Mouse (Mus musculus): Measurements from ENCODE around the gene Itpr1. TPM values are rescaled to one million over a fixed set of nuclear protein-coding genes. Genes with fewer than 3 reads are reported as not detected.

Gene Itpr1
- polyA plus RNA-seq, 1 experiment from 2014 or later, result 10.0 TPM

- Histone ChIP-seq H3K9me3 (no peaks in the 10 kb centered on the region), H3K36me3 (replicated peaks) (no peaks in the 10 kb centered on the region), H3K27ac (replicated peaks) (peak overlapping the region; percentile 67), H3K4me3 (no peak overlapping the region), H3K4me1 (peaks cover 93% of the 10 kb centered on the region), H3K27me3 (replicated peaks; ENCODE audit: low read depth, poor library complexity, severe bottlenecking) (no peaks in the 10 kb centered on the region)
- WGBS, result 38% methylated on average over 13 of the region's 13 CpGs
- peak; percentile 42 for DNase-seq (ENCODE audit: low spot score)
These were observed 22.8 kb downstream of the Itpr1 start for GRCm38 (mm10) chr6:108235680-108236123.

- Histone ChIP-seq H3K27me3 (replicated peaks; ENCODE audit: low read depth, poor library complexity, severe bottlenecking) (no peaks in the 10 kb centered on the region), H3K36me3 (replicated peaks) (no peaks in the 10 kb centered on the region), H3K4me1 (peaks cover 98% of the 10 kb centered on the region), H3K27ac (replicated peaks) (no peak overlapping the region), H3K4me3 (no peak overlapping the region), H3K9me3 (no peaks in the 10 kb centered on the region)
- WGBS, result 64% methylated on average over 9 of the region's 9 CpGs
- no peak for DNase-seq (ENCODE audit: low spot score)
These were observed 23.6 kb downstream of the Itpr1 start for GRCm38 (mm10) chr6:108236411-108236921.

GRCm38 (mm10) chr6:108236996-108237395, 24.1 kb downstream of the Itpr1 start:
- H3K4me3 ChIP-seq, result no peak overlapping the region
- peaks cover 92% of the 10 kb centered on the region for H3K4me1 ChIP-seq
- H3K36me3 ChIP-seq (replicated peaks), result 0 out of 2 replicates have a peak, but pooled peaks cover 3% of the 10 kb centered on the region
- no peaks in the 10 kb centered on the region for H3K27me3 ChIP-seq (replicated peaks; ENCODE audit: low read depth, poor library complexity, severe bottlenecking)
- WGBS, result 80% methylated on average over 8 of the region's 8 CpGs
- H3K9me3 ChIP-seq, result no peaks in the 10 kb centered on the region
- no peak overlapping the region for H3K27ac ChIP-seq (replicated peaks)
- no peak for DNase-seq (ENCODE audit: low spot score)

- Histone ChIP-seq H3K4me1 (peaks cover 86% of the 10 kb centered on the region), H3K36me3 (replicated peaks) (peaks cover 9% of the 10 kb centered on the region; the same call in 1 of the 2 replicates), H3K27me3 (replicated peaks; ENCODE audit: low read depth, poor library complexity, severe bottlenecking) (no peaks in the 10 kb centered on the region), H3K27ac (replicated peaks) (peak overlapping the region; percentile 66), H3K4me3 (no peak overlapping the region), H3K9me3 (no peaks in the 10 kb centered on the region)
- WGBS, result 47% methylated on average over 8 of the region's 8 CpGs
- DNase-seq (ENCODE audit: low spot score), result peak; percentile 52
These were observed 24.7 kb downstream of the Itpr1 start for GRCm38 (mm10) chr6:108237585-108237984.

GRCm38 (mm10) chr6:108238011-108238410, 25.1 kb downstream of the Itpr1 start:
- no peak for DNase-seq (ENCODE audit: low spot score)
- Histone ChIP-seq H3K27ac (replicated peaks) (peak overlapping the region; percentile 66; the same call in 1 of the 2 replicates), H3K27me3 (replicated peaks; ENCODE audit: low read depth, poor library complexity, severe bottlenecking) (no peaks in the 10 kb centered on the region), H3K9me3 (no peaks in the 10 kb centered on the region), H3K4me3 (no peak overlapping the region), H3K4me1 (peaks cover 82% of the 10 kb centered on the region), H3K36me3 (replicated peaks) (peaks cover 13% of the 10 kb centered on the region)
- 47% methylated on average over 4 of the region's 4 CpGs for WGBS

- DNase-seq (ENCODE audit: low spot score), result peak; percentile 27
These were observed 26.2 kb downstream of the Itpr1 start for GRCm38 (mm10) chr6:108239056-108239455.

GRCm38 (mm10) chr6:108240004-108240403, 27.1 kb downstream of the Itpr1 start:
- no peak overlapping the region for H3K4me3 ChIP-seq
- DNase-seq (ENCODE audit: low spot score), result no peak
- peaks cover 16% of the 10 kb centered on the region for H3K36me3 ChIP-seq (replicated peaks)
- no peak overlapping the region for H3K27ac ChIP-seq (replicated peaks)
- WGBS, result 86% methylated on average over 1 of the region's 1 CpGs
- H3K4me1 ChIP-seq, result peaks cover 66% of the 10 kb centered on the region
- H3K27me3 ChIP-seq (replicated peaks; ENCODE audit: low read depth, poor library complexity, severe bottlenecking), result no peaks in the 10 kb centered on the region
- H3K9me3 ChIP-seq, result no peaks in the 10 kb centered on the region

More at GRCm38 (mm10) chr6:108239056-108239455, 26.2 kb downstream of the Itpr1 start:
- 25% methylated on average over 4 of the region's 4 CpGs for WGBS
- Histone ChIP-seq H3K36me3 (replicated peaks) (peaks cover 16% of the 10 kb centered on the region), H3K4me3 (no peak overlapping the region), H3K27me3 (replicated peaks; ENCODE audit: low read depth, poor library complexity, severe bottlenecking) (no peaks in the 10 kb centered on the region), H3K27ac (replicated peaks) (0 out of 2 replicates have a peak overlapping the region, but pooled peaks have one; percentile 35), H3K9me3 (no peaks in the 10 kb centered on the region), H3K4me1 (peaks cover 73% of the 10 kb centered on the region)

- peak; percentile 56 for DNase-seq (ENCODE audit: low spot score)
- no peaks in the 10 kb centered on the region for H3K27me3 ChIP-seq (replicated peaks; ENCODE audit: low read depth, poor library complexity, severe bottlenecking)
- WGBS, result 50% methylated on average over 5 of the region's 5 CpGs
- no peak overlapping the region for H3K4me3 ChIP-seq
- peaks cover 16% of the 10 kb centered on the region for H3K36me3 ChIP-seq (replicated peaks)
- H3K27ac ChIP-seq (replicated peaks), result no peak overlapping the region; the same call in 1 of the 2 replicates
- H3K4me1 ChIP-seq, result peaks cover 63% of the 10 kb centered on the region
- no peaks in the 10 kb centered on the region for H3K9me3 ChIP-seq
These were observed 27.9 kb downstream of the Itpr1 start for GRCm38 (mm10) chr6:108240754-108241153.

GRCm38 (mm10) chr6:108244571-108244970, 31.7 kb downstream of the Itpr1 start:
- Histone ChIP-seq H3K9me3 (no peaks in the 10 kb centered on the region), H3K36me3 (replicated peaks) (peaks cover 16% of the 10 kb centered on the region), H3K27me3 (replicated peaks; ENCODE audit: low read depth, poor library complexity, severe bottlenecking) (no peaks in the 10 kb centered on the region), H3K4me1 (peaks cover 63% of the 10 kb centered on the region), H3K27ac (replicated peaks) (no peak overlapping the region), H3K4me3 (no peak overlapping the region)
- no peak for DNase-seq (ENCODE audit: low spot score)
- 92% methylated on average over 8 of the region's 8 CpGs for WGBS

- Histone ChIP-seq H3K9me3 (no peaks in the 10 kb centered on the region), H3K27me3 (replicated peaks; ENCODE audit: low read depth, poor library complexity, severe bottlenecking) (no peaks in the 10 kb centered on the region), H3K27ac (replicated peaks) (peak overlapping the region; percentile 37; the same call in 1 of the 2 replicates), H3K4me1 (peaks cover 58% of the 10 kb centered on the region), H3K4me3 (no peak overlapping the region), H3K36me3 (replicated peaks) (peaks cover 16% of the 10 kb centered on the region)
- DNase-seq (ENCODE audit: low spot score), result no peak
- WGBS, result 73% methylated on average over 3 of the region's 3 CpGs
These were observed 33.6 kb downstream of the Itpr1 start for GRCm38 (mm10) chr6:108246369-108247085.

- DNase-seq (ENCODE audit: low spot score), result no peak
- WGBS, result 73% methylated on average over 3 of the region's 3 CpGs
- Histone ChIP-seq H3K4me1 (peaks cover 58% of the 10 kb centered on the region), H3K9me3 (no peaks in the 10 kb centered on the region), H3K36me3 (replicated peaks) (peaks cover 11% of the 10 kb centered on the region), H3K27ac (replicated peaks) (peak overlapping the region; percentile 37; the same call in 1 of the 2 replicates), H3K27me3 (replicated peaks; ENCODE audit: low read depth, poor library complexity, severe bottlenecking) (no peaks in the 10 kb centered on the region), H3K4me3 (no peak overlapping the region)
These were observed 34.3 kb downstream of the Itpr1 start for GRCm38 (mm10) chr6:108247211-108247610.

GRCm38 (mm10) chr6:108248519-108248918, 35.6 kb downstream of the Itpr1 start:
- peak; percentile 36 for DNase-seq (ENCODE audit: low spot score)
- Histone ChIP-seq H3K4me3 (no peak overlapping the region), H3K9me3 (no peaks in the 10 kb centered on the region), H3K27ac (replicated peaks) (peak overlapping the region; percentile 85), H3K27me3 (replicated peaks; ENCODE audit: low read depth, poor library complexity, severe bottlenecking) (no peaks in the 10 kb centered on the region), H3K36me3 (replicated peaks) (0 out of 2 replicates have a peak, but pooled peaks cover 3% of the 10 kb centered on the region), H3K4me1 (peaks cover 58% of the 10 kb centered on the region)
- 44% methylated on average over 4 of the region's 4 CpGs for WGBS

Measured in embryonic facial prominence, embryonic 10.5 days (tissue).